Mouse (Mus musculus) kidney, adult 2 months (tissue): ENCODE data around the gene Mcu.

ENCODE experiments used
- CTCF ChIP-seq: fragments of 200-500 bp; conservative IDR thresholded peaks from 2 replicates; pipeline ENCODE4 v1.5.1; 2011; ENCODE audit warnings: low read depth, mild to moderate bottlenecking, control low read depth, low read length, moderate library complexity, mixed read lengths; ENCODE audit not compliant: insufficient read depth, insufficient read length
- POLR2A ChIP-seq: fragments of 200-500 bp; IDR thresholded peaks from one replicate; pipeline ENCODE4 v1.6.1; 2011; ENCODE audit warnings: low read depth, low read length, control low read depth

- no peak for TF ChIP-seq CTCF
- TF ChIP-seq POLR2A, result no peak
Observed at GRCm38 (mm10) chr10:59403793-59404149, 212.7 kb downstream of the Mcu start.
